Mouse (Mus musculus) kidney, adult 18-20 months (tissue): ENCODE measurements around the gene Misp.
A peak's percentile ranks its signal among the peaks of the same experiment; 100 is the strongest.

Source experiments
- DNase-seq: peaks from one replicate; pipeline ENCODE4 v3.0.0; 2021

The Misp gene

GRCm38 (mm10) chr10:79856280-79856679 lies 35.5 kb downstream of the Misp start:
- no peak for DNase-seq

- no peak for DNase-seq
Observed at GRCm38 (mm10) chr10:79856704-79857451, 36.1 kb downstream of the Misp start.

GRCm38 (mm10) chr10:79857452-79857811 lies 36.6 kb downstream of the Misp start:
- peak; percentile 79 for DNase-seq

DNA sequence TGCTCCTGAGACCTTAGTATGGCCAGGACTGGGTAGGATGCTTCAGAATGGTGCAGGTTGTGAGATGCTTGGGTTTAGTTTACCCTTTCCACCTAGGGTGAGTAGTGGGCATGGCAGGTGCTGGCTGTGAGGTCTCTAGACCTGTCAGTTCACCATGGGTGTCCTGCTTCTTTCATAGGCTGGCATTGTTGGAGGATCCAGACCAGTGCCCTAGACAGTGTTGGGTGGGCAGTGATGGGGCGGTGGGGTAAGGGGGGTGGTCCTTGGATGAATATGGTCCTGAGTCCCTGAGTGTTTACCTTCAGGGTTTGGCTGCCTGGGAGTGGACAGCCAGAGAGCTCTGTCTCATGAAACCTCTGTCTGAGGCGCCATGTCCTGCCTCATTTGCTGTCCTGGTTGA lies 37.1 kb downstream of the Misp start:
- DNase-seq, result no peak

DNA sequence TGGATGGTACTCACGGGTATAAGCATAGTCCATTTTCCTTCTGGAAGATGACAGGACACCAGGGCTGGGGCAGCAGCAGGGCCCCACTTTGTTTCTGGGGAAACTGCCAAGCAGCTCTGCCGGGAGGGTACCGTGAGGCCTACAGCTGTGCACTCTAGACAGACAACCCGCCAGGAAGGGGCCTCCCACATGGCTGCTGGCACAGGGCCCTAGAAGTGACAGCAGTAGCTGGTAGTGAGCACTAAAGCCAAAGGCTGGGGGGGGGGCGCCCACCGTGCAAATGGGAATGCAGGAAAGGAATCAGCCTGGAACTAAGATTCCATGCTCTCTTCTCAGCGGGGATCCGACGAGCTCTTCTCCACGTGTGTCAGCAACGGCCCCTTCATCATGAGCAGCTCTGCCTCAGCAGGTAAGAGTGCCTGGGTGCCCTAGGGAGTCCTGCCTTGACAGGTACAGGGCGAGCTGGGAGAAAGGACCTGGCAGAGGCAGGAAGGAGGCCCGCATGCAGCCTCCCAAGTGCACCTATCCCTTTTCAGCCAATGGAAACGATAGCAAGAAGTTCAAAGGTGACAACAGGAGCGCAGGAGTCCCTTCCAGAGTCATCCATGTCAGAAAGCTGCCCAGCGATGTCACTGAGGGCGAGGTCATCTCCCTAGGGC lies 37.8 kb downstream of the Misp start:
- peak; percentile 69 for DNase-seq

- no peak for DNase-seq
Observed at GRCm38 (mm10) chr10:79859116-79859515, 38.3 kb downstream of the Misp start.

DNA sequence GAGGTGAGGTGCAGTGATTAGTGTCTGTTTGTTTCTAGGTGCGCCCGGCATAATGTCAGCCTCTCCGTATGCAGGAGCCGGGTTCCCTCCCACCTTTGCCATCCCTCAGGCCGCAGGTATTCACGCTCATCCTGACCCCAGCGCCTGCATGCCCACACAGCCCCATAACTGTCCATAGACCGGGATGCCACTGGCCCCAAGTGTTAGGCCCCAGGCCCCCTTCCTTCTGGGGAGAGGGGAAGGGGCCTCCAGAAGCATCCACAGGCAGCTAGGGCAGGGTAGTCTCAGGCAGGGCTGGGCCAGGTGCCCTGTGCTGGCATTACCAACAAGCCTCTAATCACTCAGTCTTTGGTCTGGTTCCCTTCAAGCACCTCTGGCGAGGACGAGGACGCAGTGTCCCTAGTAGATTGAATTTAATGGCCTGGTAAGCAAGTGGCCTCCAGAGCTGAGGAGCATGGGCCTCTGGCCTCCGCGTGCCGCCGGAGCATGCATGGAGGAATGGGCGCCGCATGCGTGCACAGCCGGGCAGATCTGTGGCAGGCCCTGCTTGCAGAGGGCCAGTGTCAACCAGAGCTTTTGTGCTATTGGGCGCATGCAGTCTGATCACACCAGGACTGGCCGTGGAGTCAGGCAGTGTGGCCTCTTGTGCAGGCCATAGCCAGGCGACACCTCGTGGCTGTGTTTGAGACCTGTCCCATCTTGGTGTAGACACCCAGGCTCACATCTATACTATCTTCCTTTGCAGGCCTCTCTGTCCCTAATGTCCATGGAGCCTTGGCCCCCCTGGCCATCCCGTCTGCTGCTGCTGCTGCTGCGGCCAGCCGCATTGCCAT lies 39.5 kb downstream of the Misp start:
- no peak for DNase-seq

DNA sequence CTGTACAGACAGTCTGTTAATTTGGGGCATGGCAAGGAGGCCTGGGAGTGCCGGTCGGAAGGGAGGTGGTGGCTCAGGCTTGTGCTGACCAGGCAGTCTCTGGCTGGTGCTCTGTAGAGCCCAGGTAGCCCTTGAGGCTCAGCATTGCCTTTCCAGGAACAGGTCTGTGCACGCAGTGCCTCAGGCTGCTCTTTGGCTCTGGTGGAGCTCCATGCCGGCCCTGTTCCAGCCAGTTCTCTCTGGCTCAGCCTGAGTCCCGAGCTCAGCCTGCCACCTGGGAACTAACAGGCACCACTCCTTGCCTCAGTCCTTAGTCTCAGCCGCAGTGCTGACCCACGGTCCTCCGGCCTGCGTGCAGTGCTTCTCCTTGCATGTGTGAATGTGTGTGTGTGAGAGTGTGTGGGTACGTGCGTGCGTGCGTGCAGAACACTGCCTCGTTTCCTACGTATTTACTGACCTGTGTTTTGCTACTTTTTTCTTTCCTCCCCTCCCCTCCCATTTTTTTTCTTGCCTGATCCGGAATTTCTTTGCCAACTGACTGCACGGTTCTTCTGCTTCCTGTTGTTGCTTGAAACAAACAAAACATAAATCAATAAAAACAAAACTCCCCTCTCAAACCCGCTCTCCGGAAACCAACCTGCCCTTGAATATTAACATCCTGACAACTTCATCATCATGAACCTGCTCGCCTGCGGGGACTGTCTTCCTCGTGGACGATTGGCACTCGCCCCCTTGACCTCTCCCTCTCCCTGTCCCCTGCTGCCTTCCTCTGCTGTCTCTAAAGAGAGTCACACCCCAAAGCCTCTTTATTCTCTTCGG lies 40.6 kb downstream of the Misp start:
- DNase-seq, result peak; percentile 78

DNA sequence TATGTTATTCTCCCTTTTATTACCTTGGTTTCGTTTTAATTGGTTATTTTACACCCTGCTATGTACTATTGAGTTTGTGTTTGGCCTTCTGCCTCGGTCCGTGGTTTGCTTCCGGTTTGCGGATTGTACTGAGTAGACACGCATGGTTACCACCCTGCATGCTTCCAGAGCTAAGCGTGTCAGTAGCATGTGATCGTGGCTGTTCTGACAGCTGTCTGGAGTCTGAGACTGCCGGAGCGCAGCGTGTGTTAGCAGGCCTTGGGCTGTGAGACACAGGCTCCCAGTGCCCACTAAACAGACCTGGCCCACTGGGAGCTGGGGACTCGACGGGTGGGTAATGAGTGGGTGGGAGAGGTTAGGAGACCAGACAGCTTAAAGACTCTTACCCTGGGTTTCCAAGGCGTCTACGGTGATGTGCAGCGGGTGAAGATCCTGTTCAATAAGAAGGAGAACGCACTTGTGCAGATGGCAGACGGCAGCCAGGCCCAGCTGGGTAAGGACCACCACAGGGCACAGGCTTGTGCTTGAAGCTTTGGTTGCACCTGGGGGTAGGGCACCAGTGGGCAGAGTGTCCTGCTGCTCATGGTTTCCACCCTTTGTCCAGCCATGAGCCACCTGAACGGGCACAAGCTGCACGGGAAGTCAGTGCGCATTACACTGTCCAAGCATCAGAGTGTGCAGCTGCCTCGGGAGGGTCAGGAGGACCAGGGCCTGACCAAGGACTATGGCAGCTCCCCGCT lies 41.4 kb downstream of the Misp start:
- no peak for DNase-seq

- DNase-seq, result no peak
Observed at GRCm38 (mm10) chr10:79862925-79863324, 42.1 kb downstream of the Misp start.

- DNase-seq, result no peak
Observed at GRCm38 (mm10) chr10:79864351-79865188, 43.8 kb downstream of the Misp start.

DNA sequence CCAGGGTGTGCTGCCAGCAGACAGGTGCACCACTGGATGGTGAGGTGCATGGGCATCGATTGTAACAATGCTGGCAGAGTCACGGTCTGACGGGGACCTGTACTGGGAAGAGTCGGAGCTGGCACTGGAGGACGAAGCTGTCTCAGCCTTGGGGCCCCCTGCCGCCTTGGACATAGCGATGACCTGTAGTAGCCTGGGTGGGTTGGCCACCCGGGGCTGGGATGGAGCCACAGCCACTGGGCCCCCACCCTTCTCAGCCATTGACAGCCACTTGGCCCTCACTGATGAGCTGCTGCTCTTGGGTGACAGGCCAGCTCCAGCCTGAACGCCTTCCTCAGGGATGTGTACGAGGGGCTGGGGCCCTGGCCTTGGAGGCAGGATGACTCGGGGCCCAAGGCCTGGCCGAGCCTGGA lies 44.4 kb downstream of the Misp start:
- DNase-seq, result no peak

DNA sequence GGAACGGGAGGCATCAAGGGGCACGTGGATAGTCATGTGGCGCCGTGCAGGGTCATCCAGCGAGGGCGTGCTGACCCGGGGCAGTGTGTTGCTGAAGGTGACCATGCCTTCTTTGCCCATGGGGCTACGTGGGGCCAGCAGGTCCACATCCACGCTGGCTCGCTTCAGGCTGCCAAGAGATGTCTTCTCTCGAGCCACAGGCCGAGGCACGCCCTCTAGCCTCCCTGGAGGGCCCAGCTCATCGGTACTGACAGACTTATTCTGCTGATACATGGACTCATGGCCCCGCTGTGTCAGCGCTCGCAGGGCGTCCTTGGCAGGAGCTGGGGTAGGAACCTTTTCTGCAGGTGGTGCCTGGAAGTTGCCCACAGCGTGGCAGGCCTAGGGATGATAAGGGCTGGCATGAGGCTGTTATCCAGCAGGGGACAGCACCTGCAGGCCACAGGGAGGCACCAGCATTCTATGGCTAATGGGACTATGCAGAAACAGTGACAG lies 45.1 kb downstream of the Misp start:
- peak; percentile 72 for DNase-seq

- no peak for DNase-seq
Observed at GRCm38 (mm10) chr10:79866601-79867000, 45.8 kb downstream of the Misp start.

GRCm38 (mm10) chr10:79871845-79872244 lies 51.1 kb downstream of the Misp start:
- no peak for DNase-seq

- DNase-seq, result no peak
Observed at GRCm38 (mm10) chr10:79872862-79873261, 52.1 kb downstream of the Misp start.

DNA sequence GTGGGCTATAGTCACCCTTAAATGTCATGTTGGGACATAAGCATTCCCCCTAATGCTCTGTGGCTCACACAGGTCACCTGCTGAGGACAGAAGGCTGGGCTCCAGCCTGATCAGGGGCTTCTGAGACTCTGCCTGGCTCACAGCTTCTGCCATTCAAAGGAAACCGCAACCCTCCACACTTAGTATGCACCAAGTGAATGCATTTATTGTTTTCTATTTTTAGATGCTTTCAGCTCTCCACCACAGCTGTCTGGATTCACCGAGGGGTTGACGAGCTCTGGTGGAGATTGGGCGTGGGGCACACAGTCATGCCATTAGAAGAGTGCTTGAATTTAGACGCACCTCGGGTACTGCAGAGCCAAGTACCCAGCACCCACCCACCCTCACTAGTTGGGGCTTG lies 52.5 kb downstream of the Misp start:
- DNase-seq, result no peak

DNA sequence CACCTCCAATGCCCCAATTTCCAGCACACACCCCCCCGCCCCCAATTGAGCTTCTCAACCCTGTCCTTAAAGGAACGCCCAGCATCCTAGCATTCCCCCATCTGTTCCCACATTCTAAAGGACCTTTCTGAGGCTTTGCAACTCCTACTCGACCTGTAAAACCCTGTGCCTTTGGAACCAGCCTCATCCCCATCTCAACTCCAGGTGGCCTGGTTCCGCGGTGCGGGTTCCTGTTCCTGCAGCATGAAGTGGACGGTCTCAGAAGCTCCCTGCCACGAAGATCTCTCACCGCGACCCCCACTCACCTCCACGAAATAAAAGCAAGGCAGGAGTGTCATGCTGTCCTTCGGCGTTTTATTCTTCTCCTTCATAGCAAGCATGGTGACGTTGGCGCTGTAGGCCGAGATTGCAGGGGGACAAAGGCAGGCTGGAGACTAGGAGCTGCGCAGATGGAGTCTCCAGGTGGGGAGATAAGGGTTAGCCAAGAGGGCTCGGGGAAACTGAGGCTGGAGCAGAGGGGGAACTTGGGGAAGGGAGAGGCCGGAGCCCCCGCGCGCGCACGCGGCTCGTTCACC lies 53.0 kb downstream of the Misp start:
- no peak for DNase-seq

DNA sequence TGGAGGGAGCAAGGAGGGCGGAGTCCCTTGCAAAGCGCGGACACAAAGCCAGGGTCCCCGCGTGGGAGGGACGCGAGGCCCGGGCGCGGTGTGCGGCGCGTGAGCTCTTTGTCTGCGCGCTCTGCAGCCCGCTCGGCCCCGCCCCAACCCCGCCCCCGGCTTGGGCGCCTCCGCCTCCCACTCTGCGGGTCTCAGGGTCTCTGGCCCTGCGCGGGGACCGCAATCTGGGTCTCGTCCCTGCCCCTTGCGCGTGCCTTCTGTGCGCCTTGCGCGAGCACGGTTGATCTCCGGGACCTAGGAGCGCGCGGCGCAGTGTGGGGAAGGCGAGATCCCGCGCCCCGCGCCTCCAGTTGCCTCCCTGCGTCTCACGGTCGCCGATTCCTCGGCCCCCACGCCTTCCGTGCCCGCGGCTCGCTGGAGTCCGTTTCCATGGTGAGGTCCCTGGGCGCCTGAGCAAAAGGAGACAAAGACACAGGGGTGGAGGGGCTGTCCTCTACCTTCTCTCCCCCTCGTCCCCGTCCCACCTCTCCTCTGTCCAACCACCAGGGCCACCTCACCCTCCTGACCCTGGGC lies 53.6 kb downstream of the Misp start, which contains the start of the genes Prtn3 and Plppr3:
TSS of gene Prtn3 (plus strand) at position 187 of the 573 bp plus-strand sequence.
TSS of gene Plppr3 (minus strand) at position 345 of the 573 bp plus-strand sequence.
- peak; percentile 45 for DNase-seq

DNA sequence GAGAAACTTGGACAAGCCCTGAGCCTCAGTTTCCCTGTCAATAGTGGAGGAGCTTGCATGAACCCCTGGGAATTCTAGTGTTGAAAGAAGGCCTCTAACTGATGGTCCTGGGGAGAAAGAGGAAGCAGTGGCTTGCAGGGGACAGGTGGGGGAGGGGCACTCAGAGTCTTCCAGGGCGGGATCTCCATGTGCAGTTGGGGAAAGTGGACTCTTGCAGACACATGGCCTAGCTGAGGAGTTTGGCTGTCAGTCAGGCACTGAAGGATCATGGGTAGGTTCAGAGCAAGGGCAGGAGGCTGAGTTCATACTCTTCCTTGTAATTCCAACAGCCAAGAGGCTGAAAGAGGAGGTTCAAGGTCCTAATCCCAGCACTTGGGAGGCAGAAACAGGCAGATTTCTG lies 56.4 kb downstream of the Misp start:
- DNase-seq, result no peak
